Mouse (Mus musculus): ENCODE results near the gene Tmem210. TPM values are rescaled to one million over a fixed set of nuclear protein-coding genes. Genes with fewer than 3 reads are reported as not detected.

The Tmem210 gene
- polyA plus RNA-seq, 2 experiments, result not detected

DNA sequence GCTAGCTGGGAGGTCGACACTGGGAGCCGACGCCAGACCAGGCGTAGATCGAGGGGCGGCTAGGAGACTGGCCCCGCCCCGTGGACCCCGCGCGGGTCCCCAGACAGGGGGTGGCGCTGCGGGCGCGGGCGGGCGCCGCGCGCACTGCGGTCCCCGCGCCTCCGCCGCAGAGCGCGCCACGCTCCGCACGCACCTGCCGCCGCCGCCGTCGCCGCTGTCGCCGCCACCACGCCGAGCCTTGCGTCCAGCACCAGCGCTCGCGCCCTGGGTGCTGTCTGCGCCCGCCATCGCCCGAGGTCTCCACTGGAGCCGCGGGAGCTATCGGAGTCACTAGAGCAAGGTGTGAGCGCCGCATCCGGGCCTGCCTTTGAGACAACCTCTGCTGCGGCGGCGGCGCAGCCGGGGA, 45.8 kb upstream of the Tmem210 start, which contains the start of the genes Rnf208 and Cysrt1:
Gene Rnf208 (plus strand): TSS at position 155 of the 406 bp plus-strand sequence.
Gene Cysrt1 (minus strand): TSS at position 352 of the 406 bp plus-strand sequence.
- H3K36me3 ChIP-seq (replicated peaks; ENCODE audit: control insufficient read depth, insufficient read depth, low read depth), result no peaks in the 10 kb centered on the region
- ATAC-seq (ENCODE audit: insufficient read depth) (no peak), DNase-seq (ENCODE audit: low read depth in 3 of 3, low spot score in 3 of 3) (no peak)
- peaks cover 4 to 12% of the 10 kb centered on the region in 2 experiments for H3K4me1 ChIP-seq (replicated peaks; ENCODE audit: control insufficient read depth in 2 of 2, insufficient read depth in 2 of 2, low read length in 1 of 2)
- peak within 1 kb of the TSS; percentile 75 for H3K4me2 ChIP-seq (ENCODE audit: low read depth)
- WGBS (ENCODE audit: insufficient replicate concordance), result under 1% methylated on average over 59 of the region's 59 CpGs
- peak within 1 kb of the TSS; percentile 49 to 57 for H3K4me3 ChIP-seq (ENCODE audit: insufficient read depth in 1 of 2, low read depth in 2 of 2, low read length in 2 of 2)
- no peak within 1 kb of the TSS for H3K27ac ChIP-seq
- H3K27me3 ChIP-seq (ENCODE audit: control insufficient read depth, insufficient read depth, low read length), result peaks cover 22% of the 10 kb centered on the region
- TF ChIP-seq CTCF (IDR thresholded peaks at IDR 0.05; ENCODE audit: low read depth) (no peak), EP300 (IDR thresholded peaks at IDR 0.05; ENCODE audit: low read depth) (no peak)
- H3K9me3 ChIP-seq (ENCODE audit: control insufficient read depth, low read length), result no peaks in the 10 kb centered on the region
- no peak within 1 kb of the TSS; the same call in 1 of the 2 replicates for H3K9ac ChIP-seq (replicated peaks)

- H3K4me2 ChIP-seq (ENCODE audit: low read depth), result no peak overlapping the region
- no peaks in the 10 kb centered on the region for H3K36me3 ChIP-seq (replicated peaks; ENCODE audit: control insufficient read depth, insufficient read depth, low read depth)
- no peak overlapping the region for H3K4me3 ChIP-seq (ENCODE audit: insufficient read depth in 1 of 2, low read depth in 2 of 2, low read length in 2 of 2)
- WGBS (ENCODE audit: insufficient replicate concordance), result 67% methylated on average over 8 of the region's 8 CpGs
- no peak for ATAC-seq (ENCODE audit: insufficient read depth)
- peaks cover 22% of the 10 kb centered on the region for H3K27me3 ChIP-seq (ENCODE audit: control insufficient read depth, insufficient read depth, low read length)
- no peak overlapping the region for H3K9ac ChIP-seq (replicated peaks)
- DNase-seq (ENCODE audit: low read depth in 3 of 3, low spot score in 3 of 3), result no peak
- H3K4me1 ChIP-seq (replicated peaks; ENCODE audit: control insufficient read depth in 2 of 2, insufficient read depth in 2 of 2, low read length in 1 of 2), result peaks cover 4 to 12% of the 10 kb centered on the region in 2 experiments
- TF ChIP-seq EP300 (IDR thresholded peaks at IDR 0.05; ENCODE audit: low read depth) (no peak), CTCF (IDR thresholded peaks at IDR 0.05; ENCODE audit: low read depth) (no peak)
- no peaks in the 10 kb centered on the region for H3K9me3 ChIP-seq (ENCODE audit: control insufficient read depth, low read length)
- no peak overlapping the region for H3K27ac ChIP-seq
Observed at GRCm38 (mm10) chr2:25243342-25243741, 44.6 kb upstream of the Tmem210 start.

GRCm38 (mm10) chr2:25244144-25244543, 43.8 kb upstream of the Tmem210 start:
- Histone ChIP-seq H3K9me3 (ENCODE audit: control insufficient read depth, low read length) (no peaks in the 10 kb centered on the region), H3K4me2 (ENCODE audit: low read depth) (no peak overlapping the region), H3K4me3 (ENCODE audit: insufficient read depth in 1 of 2, low read depth in 2 of 2, low read length in 2 of 2) (no peak overlapping the region), H3K4me1 (replicated peaks; ENCODE audit: control insufficient read depth in 2 of 2, insufficient read depth in 2 of 2, low read length in 1 of 2) (peaks cover 4 to 12% of the 10 kb centered on the region in 2 experiments), H3K27ac (no peak overlapping the region), H3K9ac (replicated peaks) (no peak overlapping the region), H3K36me3 (replicated peaks; ENCODE audit: control insufficient read depth, insufficient read depth, low read depth) (no peaks in the 10 kb centered on the region; the same call in 1 of the 2 replicates), H3K27me3 (ENCODE audit: control insufficient read depth, insufficient read depth, low read length) (peaks cover 22% of the 10 kb centered on the region)
- TF ChIP-seq CTCF (IDR thresholded peaks at IDR 0.05; ENCODE audit: low read depth), result no peak
- TF ChIP-seq EP300 (IDR thresholded peaks at IDR 0.05; ENCODE audit: low read depth), result no peak
- WGBS (ENCODE audit: insufficient replicate concordance), result 79% methylated on average over 4 of the region's 4 CpGs
- ATAC-seq (ENCODE audit: insufficient read depth) (no peak), DNase-seq (ENCODE audit: low read depth in 3 of 3, low spot score in 3 of 3) (no peak)

- H3K4me1 ChIP-seq (replicated peaks; ENCODE audit: control insufficient read depth in 2 of 2, insufficient read depth in 2 of 2, low read length in 1 of 2), result peaks cover 3% of the 10 kb centered on the region in 2 experiments; a peak in 3 of 4 replicates
- H3K27ac ChIP-seq, result no peak within 1 kb of the TSS
- H3K9ac ChIP-seq (replicated peaks), result no peak within 1 kb of the TSS
- 83% methylated on average over 10 of the region's 10 CpGs for WGBS (ENCODE audit: insufficient replicate concordance)
- no peak within 1 kb of the TSS for H3K4me3 ChIP-seq (ENCODE audit: insufficient read depth in 1 of 2, low read depth in 2 of 2, low read length in 2 of 2)
- ATAC-seq (ENCODE audit: insufficient read depth), result no peak
- H3K9me3 ChIP-seq (ENCODE audit: control insufficient read depth, low read length), result no peaks in the 10 kb centered on the region
- no peak for DNase-seq (ENCODE audit: low read depth in 3 of 3, low spot score in 3 of 3)
- peaks cover 17% of the 10 kb centered on the region for H3K27me3 ChIP-seq (ENCODE audit: control insufficient read depth, insufficient read depth, low read length)
- H3K4me2 ChIP-seq (ENCODE audit: low read depth), result no peak within 1 kb of the TSS
- TF ChIP-seq CTCF (IDR thresholded peaks at IDR 0.05; ENCODE audit: low read depth) (no peak), EP300 (IDR thresholded peaks at IDR 0.05; ENCODE audit: low read depth) (no peak)
- H3K36me3 ChIP-seq (replicated peaks; ENCODE audit: control insufficient read depth, insufficient read depth, low read depth), result peaks cover 4% of the 10 kb centered on the region; the same call in 1 of the 2 replicates
Observed at GRCm38 (mm10) chr2:25246183-25247072, 41.5 kb upstream of the Tmem210 start, which contains the start of gene AL732309.1. Gene AL732309.1, minus strand, starts transcription at chr2:25246863.

GRCm38 (mm10) chr2:25252331-25252730, 35.6 kb upstream of the Tmem210 start:
- H3K27ac ChIP-seq, result no peak overlapping the region
- ATAC-seq (ENCODE audit: insufficient read depth), result no peak
- H3K4me3 ChIP-seq (ENCODE audit: insufficient read depth in 1 of 2, low read depth in 2 of 2, low read length in 2 of 2), result no peak overlapping the region
- H3K27me3 ChIP-seq (ENCODE audit: control insufficient read depth, insufficient read depth, low read length), result no peaks in the 10 kb centered on the region
- no peak for DNase-seq (ENCODE audit: low read depth in 3 of 3, low spot score in 3 of 3)
- no peak overlapping the region for H3K4me2 ChIP-seq (ENCODE audit: low read depth)
- peaks cover 4% of the 10 kb centered on the region; the same call in 1 of the 2 replicates for H3K36me3 ChIP-seq (replicated peaks; ENCODE audit: control insufficient read depth, insufficient read depth, low read depth)
- no peaks in the 10 kb centered on the region for H3K9me3 ChIP-seq (ENCODE audit: control insufficient read depth, low read length)
- H3K4me1 ChIP-seq (replicated peaks; ENCODE audit: control insufficient read depth in 2 of 2, insufficient read depth in 2 of 2, low read length in 1 of 2), result peaks cover 6 to 10% of the 10 kb centered on the region in 2 experiments
- TF ChIP-seq EP300 (IDR thresholded peaks at IDR 0.05; ENCODE audit: low read depth) (no peak), CTCF (IDR thresholded peaks at IDR 0.05; ENCODE audit: low read depth) (peak; percentile 71)
- 64% methylated on average over 1 of the region's 1 CpGs for WGBS (ENCODE audit: insufficient replicate concordance)
- H3K9ac ChIP-seq (replicated peaks), result no peak overlapping the region
